Mouse (Mus musculus) spleen, adult 2 months (tissue): Measurements from ENCODE around the gene Lpar3.

Source experiments
- CTCF ChIP-seq: fragments of 200-500 bp; IDR thresholded peaks from 2 replicates; pipeline ENCODE4 v1.5.1; 2011; ENCODE audit warnings: mild to moderate bottlenecking, inconsistent platforms; ENCODE audit not compliant: insufficient read depth, insufficient read length, insufficient replicate concordance; ENCODE audit errors: extremely low read depth
- POLR2A ChIP-seq: fragments of 200-500 bp; IDR thresholded peaks from 2 replicates; pipeline ENCODE4 v1.6.1; 2011; ENCODE audit warnings: low read depth, low read length, inconsistent platforms

- TF ChIP-seq POLR2A (no peak), CTCF (no peak)
Measured at GRCm38 (mm10) chr3:146197785-146198184, 23.0 kb upstream of the Lpar3 start.
